Mouse (Mus musculus) lung, adult 2 months (tissue): Measurements from ENCODE around the gene Trip11.

ENCODE experiments used
- CTCF ChIP-seq: fragments of 200-500 bp; IDR thresholded peaks from 2 replicates; pipeline ENCODE4 v1.5.1; 2011; ENCODE audit warnings: mild to moderate bottlenecking, low read length, control low read depth; ENCODE audit not compliant: insufficient read depth
- POLR2A ChIP-seq: fragments of 200-500 bp; IDR thresholded peaks from 2 replicates; pipeline ENCODE4 v1.6.1; 2011; ENCODE audit warnings: low read depth, mild to moderate bottlenecking, control low read depth, low read length, borderline replicate concordance; ENCODE audit errors: extremely low read depth

- TF ChIP-seq CTCF: no peak
- TF ChIP-seq POLR2A: no peak
Observed at GRCm38 (mm10) chr12:101957079-101957941, 44.2 kb upstream of the Trip11 start.
